In the genomic region with DNA sequence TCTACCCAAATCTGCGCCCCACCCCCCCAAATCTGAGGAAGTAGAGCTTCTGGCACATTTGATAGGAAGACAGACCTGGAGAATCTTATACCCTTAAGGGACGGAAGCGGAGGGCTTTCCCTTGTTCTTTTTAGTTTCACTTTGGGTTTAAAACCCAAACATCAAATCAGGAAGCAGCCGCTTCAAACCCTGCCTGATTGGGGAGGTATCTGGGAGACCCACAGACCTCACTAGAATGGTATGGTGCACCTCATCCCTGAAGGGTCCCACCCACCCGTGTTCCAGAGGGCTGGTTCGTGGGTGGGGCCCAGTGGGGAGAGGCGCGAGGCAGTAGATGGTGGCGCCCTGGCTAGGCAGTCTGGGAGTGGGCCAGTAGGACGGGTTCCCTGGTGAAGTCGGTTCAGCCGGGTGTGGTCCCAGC, we compare ENCODE assay signal across 7 mouse cellular contexts. TPM values are rescaled to one million over a fixed set of nuclear protein-coding genes. Genes with fewer than 3 reads are reported as not detected.
DNase-seq lines count a peak whose midpoint lies in the region; ATAC-seq and TF ChIP-seq lines count a peak whose summit lies in the region.

No protein-coding gene starts in this region.

- H3K27me3 ChIP-seq in midbrain, postnatal 0 days (ENCODE audit: insufficient read depth, low read length), result no peaks in the 10 kb centered on the region
- no peaks in the 10 kb centered on the region for H3K27me3 ChIP-seq in midbrain, embryonic 13.5 days
- H3K27me3 ChIP-seq in intestine, embryonic 15.5 days (replicated peaks), result no peaks in the 10 kb centered on the region
- H3K27me3 ChIP-seq in small intestine, adult 2 months (ENCODE audit: control insufficient read depth, insufficient read depth, low read length), result no peaks in the 10 kb centered on the region

- H3K4me1 ChIP-seq in midbrain, postnatal 0 days (ENCODE audit: insufficient read depth, low read length), result peaks cover 9% of the 10 kb centered on the region; the same call in 1 of the 2 replicates
- H3K4me1 ChIP-seq in midbrain, embryonic 13.5 days (replicated peaks), result peaks cover 80% of the 10 kb centered on the region
- H3K4me1 ChIP-seq in intestine, embryonic 15.5 days (replicated peaks), result peaks cover 45% of the 10 kb centered on the region
- H3K4me1 ChIP-seq in small intestine, adult 2 months (ENCODE audit: control insufficient read depth, insufficient read depth, insufficient read length, low read length), result peaks cover 38% of the 10 kb centered on the region

- no peak overlapping the region for H3K9ac ChIP-seq in midbrain, postnatal 0 days (replicated peaks; ENCODE audit: low read length, poor library complexity, severe bottlenecking)
- no peak overlapping the region for H3K9ac ChIP-seq in midbrain, embryonic 13.5 days (replicated peaks)
- no peak overlapping the region for H3K9ac ChIP-seq in intestine, embryonic 15.5 days

- DNase-seq in midbrain, postnatal 0 days (ENCODE audit: low spot score), result no peak
- no peak for DNase-seq in cerebellum, adult 9-11 months
- no peak for DNase-seq in right cerebral cortex, postnatal 4 days

- H3K4me3 ChIP-seq in midbrain, postnatal 0 days (ENCODE audit: low read depth, low read length), result no peak overlapping the region
- no peak overlapping the region for H3K4me3 ChIP-seq in midbrain, embryonic 13.5 days (replicated peaks)
- peak overlapping the region; percentile 6; the same call in 1 of the 2 replicates for H3K4me3 ChIP-seq in intestine, embryonic 15.5 days (replicated peaks)
- H3K4me3 ChIP-seq in small intestine, adult 2 months (ENCODE audit: low read depth, low read length), result peak overlapping the region; percentile 67

- H3K9me3 ChIP-seq in midbrain, postnatal 0 days (ENCODE audit: low read length), result no peaks in the 10 kb centered on the region
- H3K9me3 ChIP-seq in midbrain, embryonic 13.5 days, result no peaks in the 10 kb centered on the region
- H3K9me3 ChIP-seq in intestine, embryonic 15.5 days, result no peaks in the 10 kb centered on the region

- H3K4me2 ChIP-seq in midbrain, postnatal 0 days (ENCODE audit: low read depth, low read length, poor library complexity, severe bottlenecking), result no peak overlapping the region
- H3K4me2 ChIP-seq in midbrain, embryonic 13.5 days (replicated peaks), result no peak overlapping the region
- H3K4me2 ChIP-seq in intestine, embryonic 15.5 days (replicated peaks), result peak overlapping the region; percentile 48

- H3K36me3 ChIP-seq in midbrain, postnatal 0 days (ENCODE audit: insufficient read depth, low read length), result no peaks in the 10 kb centered on the region
- 0 out of 2 replicates have a peak, but pooled peaks cover 3% of the 10 kb centered on the region for H3K36me3 ChIP-seq in midbrain, embryonic 13.5 days
- no peaks in the 10 kb centered on the region; the same call in 1 of the 2 replicates for H3K36me3 ChIP-seq in intestine, embryonic 15.5 days
- H3K36me3 ChIP-seq in small intestine, adult 2 months (ENCODE audit: control insufficient read depth, insufficient read depth, low read length), result no peaks in the 10 kb centered on the region

- no peak for TF ChIP-seq POLR2A in small intestine, adult 2 months (IDR thresholded peaks at IDR 0.05; ENCODE audit: low read depth, low read length)

- peak overlapping the region; percentile 51; the same call in 1 of the 2 replicates for H3K27ac ChIP-seq in midbrain, postnatal 0 days (ENCODE audit: low read depth, low read length)
- no peak overlapping the region; the same call in none of the 2 replicates for H3K27ac ChIP-seq in midbrain, embryonic 13.5 days
- peak overlapping the region; percentile 77 for H3K27ac ChIP-seq in intestine, embryonic 15.5 days
- H3K27ac ChIP-seq in small intestine, adult 2 months (ENCODE audit: insufficient read depth, low read depth, low read length), result peak overlapping the region; percentile 79

- no peak for TF ChIP-seq CTCF in midbrain, postnatal 0 days (IDR thresholded peaks at IDR 0.05)
- TF ChIP-seq CTCF in small intestine, adult 2 months (IDR thresholded peaks at IDR 0.05; ENCODE audit: extremely low read depth, insufficient read length, insufficient replicate concordance, low read depth, low read length), result no peak

- ATAC-seq in midbrain, postnatal 0 days (ENCODE audit: low FRiP score), result no peak; the same call in 1 of the 2 replicates
- ATAC-seq in midbrain, embryonic 13.5 days, result no peak
- peak; percentile 51 for ATAC-seq in common myeloid progenitor, adult 5-6 weeks (replicated peaks; ENCODE audit: low read depth, poor library complexity, severe bottlenecking)
- ATAC-seq in intestine, embryonic 15.5 days, result peak; percentile 11; the same call in 1 of the 2 replicates

- 83% methylated on average over 12 of the region's 12 CpGs for WGBS in midbrain, postnatal 0 days
- 87% methylated on average over 12 of the region's 12 CpGs for WGBS in midbrain, embryonic 13.5 days
- 67% methylated on average over 12 of the region's 12 CpGs for WGBS in intestine, embryonic 15.5 days
- 12% methylated on average over 12 of the region's 12 CpGs for WGBS in small intestine, adult 2 months

RNA-seq across cellular contexts. Expression of a gene that starts 44.7 kb away (rescaled TPM):
- total RNA-seq in midbrain, postnatal 0 days (2014; rRNA removed), result 27.4 and 30.7 TPM in 2 replicates
- polyA plus RNA-seq in midbrain, postnatal 0 days (2015; fragmentation: Nextera tagmentation; extraction: Ambion mirVana), result 33.8 and 38.4 TPM in 2 replicates
- polyA plus RNA-seq in midbrain, embryonic 13.5 days (2015; fragmentation: Nextera tagmentation; extraction: Ambion mirVana), result 33.0 and 37.4 TPM in 2 replicates
- total RNA-seq in common myeloid progenitor, adult 5-6 weeks (2017), result not detected in 2 replicates
- 1,100 and 1,103 TPM in 2 replicates for polyA plus RNA-seq in intestine, embryonic 15.5 days (2015; fragmentation: Nextera tagmentation; extraction: Ambion mirVana)
- polyA plus RNA-seq in small intestine, adult 2 months (2012; rRNA removed), result 391 and 410 TPM in 2 replicates

Comparison
In these comparisons a context has a peak if more than half of its experiments do, and no peak if none do; other contexts are left out.
1. ATAC-seq: peak in common myeloid progenitor, adult 5-6 weeks (single experiment) and intestine, embryonic 15.5 days (single experiment); none in midbrain, postnatal 0 days (single experiment) and midbrain, embryonic 13.5 days (single experiment).
2. H3K4me3 ChIP-seq: peak in intestine, embryonic 15.5 days (single experiment) and small intestine, adult 2 months (single experiment); none in midbrain, postnatal 0 days (single experiment) and midbrain, embryonic 13.5 days (single experiment).